In genomic region chr13:15588278-15589272, GRCm38 (mm10) we compare ENCODE assay signal across 7 mouse cellular contexts.
A peak's percentile ranks its signal among the peaks of the same experiment; 100 is the strongest.
DNase-seq lines count a peak whose midpoint lies in the region; ATAC-seq and TF ChIP-seq lines count a peak whose summit lies in the region.

No protein-coding gene starts in this region.

- H3K4me2 ChIP-seq in lung, embryonic 14.5 days = no peak overlapping the region
- no peak overlapping the region for H3K4me2 ChIP-seq in forebrain, embryonic 16.5 days (ENCODE audit: low read length)
- H3K4me2 ChIP-seq in kidney, embryonic 14.5 days (replicated peaks; ENCODE audit: low read depth, low read length) = no peak overlapping the region
- no peak overlapping the region for H3K4me2 ChIP-seq in liver, embryonic 11.5 days

- peaks cover 4% of the 10 kb centered on the region; the same call in 1 of the 2 replicates for H3K4me1 ChIP-seq in lung, embryonic 14.5 days (ENCODE audit: insufficient read depth)
- peaks cover 9% of the 10 kb centered on the region for H3K4me1 ChIP-seq in forebrain, embryonic 16.5 days (replicated peaks; ENCODE audit: control insufficient read depth, insufficient read depth, low read length)
- H3K4me1 ChIP-seq in kidney, embryonic 14.5 days (ENCODE audit: control insufficient read depth, insufficient read depth, low read length) = peaks cover 15% of the 10 kb centered on the region
- peaks cover 11% of the 10 kb centered on the region for H3K4me1 ChIP-seq in embryonic facial prominence, embryonic 10.5 days
- H3K4me1 ChIP-seq in liver, embryonic 11.5 days (replicated peaks; ENCODE audit: control insufficient read depth, insufficient read depth, low read length) = peaks cover 6% of the 10 kb centered on the region

- no peak overlapping the region for H3K27ac ChIP-seq in lung, embryonic 14.5 days (ENCODE audit: low read depth)
- no peak overlapping the region for H3K27ac ChIP-seq in forebrain, embryonic 16.5 days (ENCODE audit: low read length)
- no peak overlapping the region for H3K27ac ChIP-seq in kidney, embryonic 14.5 days (ENCODE audit: low read depth, low read length)
- no peak overlapping the region for H3K27ac ChIP-seq in embryonic facial prominence, embryonic 10.5 days (replicated peaks)
- H3K27ac ChIP-seq in liver, embryonic 11.5 days (ENCODE audit: low read depth, low read length) = no peak overlapping the region

- no peaks in the 10 kb centered on the region for H3K27me3 ChIP-seq in lung, embryonic 14.5 days (ENCODE audit: insufficient read depth, low read length)
- no peaks in the 10 kb centered on the region for H3K27me3 ChIP-seq in forebrain, embryonic 16.5 days (replicated peaks; ENCODE audit: control insufficient read depth, insufficient read depth, low read length)
- H3K27me3 ChIP-seq in kidney, embryonic 14.5 days (ENCODE audit: control insufficient read depth, insufficient read depth, low read length) = no peaks in the 10 kb centered on the region
- no peaks in the 10 kb centered on the region for H3K27me3 ChIP-seq in embryonic facial prominence, embryonic 10.5 days (replicated peaks; ENCODE audit: low read depth, poor library complexity, severe bottlenecking)
- no peaks in the 10 kb centered on the region for H3K27me3 ChIP-seq in liver, embryonic 11.5 days (replicated peaks; ENCODE audit: control insufficient read depth, insufficient read depth, low read length)

- no peaks in the 10 kb centered on the region for H3K9me3 ChIP-seq in lung, embryonic 14.5 days (ENCODE audit: low read depth, low read length)
- no peaks in the 10 kb centered on the region for H3K9me3 ChIP-seq in forebrain, embryonic 16.5 days (ENCODE audit: control insufficient read depth, low read length)
- no peaks in the 10 kb centered on the region for H3K9me3 ChIP-seq in kidney, embryonic 14.5 days (ENCODE audit: control insufficient read depth, low read length)
- H3K9me3 ChIP-seq in embryonic facial prominence, embryonic 10.5 days = no peaks in the 10 kb centered on the region
- no peaks in the 10 kb centered on the region for H3K9me3 ChIP-seq in liver, embryonic 11.5 days (ENCODE audit: control insufficient read depth, low read length)

- DNase-seq in lung, embryonic 14.5 days = peak; percentile 42
- DNase-seq in lung, postnatal 25 days (ENCODE audit: low spot score) = no peak
- DNase-seq in lung, postnatal 36 days = peak; percentile 13
- DNase-seq in embryonic facial prominence, embryonic 10.5 days (ENCODE audit: low spot score) = no peak
- no peak for DNase-seq in liver, embryonic 11.5 days (ENCODE audit: low spot score)

- H3K9ac ChIP-seq in lung, embryonic 14.5 days = no peak overlapping the region
- H3K9ac ChIP-seq in forebrain, embryonic 16.5 days (replicated peaks; ENCODE audit: low read depth, low read length) = no peak overlapping the region
- H3K9ac ChIP-seq in kidney, embryonic 14.5 days (ENCODE audit: low read depth, low read length) = no peak overlapping the region
- no peak overlapping the region for H3K9ac ChIP-seq in liver, embryonic 11.5 days (ENCODE audit: low read depth, low read length)

- H3K4me3 ChIP-seq in lung, embryonic 14.5 days (ENCODE audit: low read depth, low read length) = no peak overlapping the region
- no peak overlapping the region for H3K4me3 ChIP-seq in forebrain, embryonic 16.5 days (replicated peaks; ENCODE audit: low read length)
- no peak overlapping the region for H3K4me3 ChIP-seq in kidney, embryonic 14.5 days (ENCODE audit: low read length)
- no peak overlapping the region for H3K4me3 ChIP-seq in embryonic facial prominence, embryonic 10.5 days
- H3K4me3 ChIP-seq in liver, embryonic 11.5 days (ENCODE audit: low read depth, low read length) = no peak overlapping the region

- ATAC-seq in lung, embryonic 14.5 days (ENCODE audit: insufficient read depth) = peak; percentile 66; the same call in 1 of the 2 replicates
- ATAC-seq in forebrain, embryonic 16.5 days = peak; percentile 75
- ATAC-seq in kidney, embryonic 14.5 days (ENCODE audit: low FRiP score, low TSS enrichment) = peak; percentile 64
- no peak for ATAC-seq in liver, embryonic 11.5 days (replicated peaks; ENCODE audit: low FRiP score)

- 55% methylated on average over 16 of the region's 16 CpGs for WGBS in lung, embryonic 14.5 days
- WGBS in forebrain, embryonic 16.5 days = 61% methylated on average over 16 of the region's 16 CpGs
- WGBS in kidney, embryonic 14.5 days = 45% methylated on average over 16 of the region's 16 CpGs
- WGBS in embryonic facial prominence, embryonic 10.5 days = 73% methylated on average over 16 of the region's 16 CpGs
- WGBS in liver, embryonic 11.5 days = 67% methylated on average over 16 of the region's 16 CpGs

- H3K36me3 ChIP-seq in lung, embryonic 14.5 days (ENCODE audit: insufficient read depth) = no peaks in the 10 kb centered on the region
- H3K36me3 ChIP-seq in forebrain, embryonic 16.5 days (ENCODE audit: control insufficient read depth, insufficient read depth) = no peaks in the 10 kb centered on the region
- no peaks in the 10 kb centered on the region for H3K36me3 ChIP-seq in kidney, embryonic 14.5 days (ENCODE audit: control insufficient read depth, insufficient read depth, low read length)
- H3K36me3 ChIP-seq in embryonic facial prominence, embryonic 10.5 days (replicated peaks) = peaks cover 16% of the 10 kb centered on the region
- no peaks in the 10 kb centered on the region for H3K36me3 ChIP-seq in liver, embryonic 11.5 days (ENCODE audit: control insufficient read depth, insufficient read depth, low read length)

- no peak for TF ChIP-seq CTCF in lung, embryonic 14.5 days (IDR thresholded peaks at IDR 0.05; ENCODE audit: low read depth)

Comparison
In these comparisons a context has a peak if more than half of its experiments do, and no peak if none do; other contexts are left out.
1. DNase-seq: peak in lung, embryonic 14.5 days (single experiment) and lung, postnatal 36 days (single experiment); none in lung, postnatal 25 days (single experiment), embryonic facial prominence, embryonic 10.5 days (single experiment) and liver, embryonic 11.5 days (single experiment).